Mouse (Mus musculus) heart, embryonic 10.5 days (tissue): ENCODE results near the gene Naif1. TPM values are rescaled to one million over a fixed set of nuclear protein-coding genes. Genes with fewer than 3 reads are reported as not detected.
A peak's percentile ranks its signal among the peaks of the same experiment; 100 is the strongest.
"Not testable (repeated sequence)": the region's sequence is repeated elsewhere in the genome, so short reads cannot be mapped to it uniquely, and the experiment has no call there.

Experiments
- DNase-seq: peaks from one replicate; pipeline ENCODE4 v3.0.0-alpha.2; 2017; ENCODE audit warnings: low spot score
- H3K27ac ChIP-seq: fragments of 300-500 bp; sonication (generic); 2 replicates; pipeline ENCODE4 v1.5.1; 2016; ENCODE audit warnings: mild to moderate bottlenecking
- H3K27me3 ChIP-seq: fragments of 300-500 bp; sonication (generic); 2 replicates; pipeline ENCODE4 v1.6.1; 2016; ENCODE audit warnings: mild to moderate bottlenecking; ENCODE audit not compliant: poor library complexity, insufficient read depth, severe bottlenecking
- H3K36me3 ChIP-seq: fragments of 300-500 bp; sonication (generic); 2 replicates; pipeline ENCODE4 v1.6.1; 2016; ENCODE audit warnings: mild to moderate bottlenecking, moderate library complexity
- H3K4me1 ChIP-seq: fragments of 300-500 bp; sonication (generic); 2 replicates; pipeline ENCODE4 v1.6.1; 2016; ENCODE audit warnings: mild to moderate bottlenecking
- H3K4me3 ChIP-seq: fragments of 300-500 bp; sonication (generic); 2 replicates; pipeline ENCODE4 v1.5.1; 2016; ENCODE audit warnings: mild to moderate bottlenecking, moderate library complexity
- H3K9me3 ChIP-seq: fragments of 300-500 bp; sonication (generic); 2 replicates; pipeline ENCODE4 v1.6.1; 2016; ENCODE audit warnings: mild to moderate bottlenecking, moderate library complexity
- WGBS: fragments of 180-500 bp; shearing (Covaris S2); methylation state at CpG from one replicate; pipeline ENCODE4 v1.1.7; 2016; 5-methylcytosine and 5-hydroxymethylcytosine counted together
- polyA plus RNA-seq: library from polyadenylated mRNA; unstranded; fragments of >200 nt; fragmentation: Nextera tagmentation; extraction: Ambion mirVana; gene quantifications from 2 replicates; pipeline ENCODE4 v1.2.1, GENCODE M21; 2016

Gene Naif1
- polyA plus RNA-seq, 1 experiment from 2014 or later = 5.5 TPM

DNA sequence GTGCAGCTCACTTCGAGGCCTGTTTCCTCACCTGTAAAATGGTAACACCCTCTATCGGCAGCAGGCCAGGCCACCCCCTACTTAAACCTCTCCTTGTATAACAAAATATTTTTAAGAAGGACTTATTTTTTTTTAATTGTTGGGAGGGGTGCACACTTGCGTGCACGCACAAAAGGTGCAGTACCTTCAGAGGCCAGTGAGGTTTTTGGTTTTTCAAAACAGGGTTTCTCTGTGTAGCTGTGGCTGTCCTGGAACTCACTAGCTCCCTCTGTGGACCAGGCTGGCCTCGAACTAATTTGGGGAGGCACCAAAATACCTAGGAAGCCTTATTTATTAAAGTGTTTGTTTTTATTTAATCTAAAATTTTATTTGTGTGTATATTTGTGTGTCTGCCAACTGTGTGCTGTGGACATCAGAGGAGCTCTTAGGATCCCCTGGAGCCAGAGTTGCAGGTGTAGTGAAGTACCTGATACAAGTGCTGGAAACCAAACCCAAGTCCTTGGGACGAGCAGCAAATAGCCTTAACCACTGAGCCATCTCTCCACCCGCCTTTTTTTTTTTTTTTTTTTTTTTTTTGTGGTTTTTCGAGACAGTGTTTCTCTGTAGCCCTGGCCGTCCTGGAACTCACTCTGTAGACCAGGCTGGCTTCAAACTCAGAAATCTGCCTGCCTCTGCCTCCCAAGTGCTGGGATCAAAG lies 33.1 kb downstream of the Naif1 start:
- Histone ChIP-seq H3K9me3 (no peaks in the 10 kb centered on the region; the same call in 1 of the 2 replicates), H3K36me3 (no peaks in the 10 kb centered on the region), H3K4me1 (peaks cover 11% of the 10 kb centered on the region), H3K27ac (no peak overlapping the region), H3K4me3 (no peak overlapping the region), H3K27me3 (no peaks in the 10 kb centered on the region)
- no peak for DNase-seq
- WGBS = 68% methylated on average over 9 of the region's 9 CpGs

DNA sequence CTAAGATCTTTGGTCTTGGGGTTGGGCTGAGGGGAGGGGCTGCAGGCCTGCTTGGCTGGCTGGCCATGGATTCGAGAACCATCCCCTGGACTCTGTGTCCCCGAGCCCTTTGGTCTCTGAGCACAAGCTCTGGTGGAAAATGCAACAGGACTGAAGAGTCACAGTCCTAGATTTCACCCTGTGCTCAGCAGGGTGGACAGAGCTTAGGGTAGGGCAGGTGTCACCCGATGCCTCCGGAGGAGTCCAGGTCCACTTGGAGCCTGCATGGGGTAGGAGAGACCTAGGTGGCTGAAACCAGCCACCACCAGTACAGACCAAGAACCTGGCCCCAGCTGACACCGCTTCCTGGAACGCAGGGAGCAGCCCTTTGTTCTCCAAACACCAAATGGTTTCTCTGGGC lies 34.7 kb downstream of the Naif1 start:
- Histone ChIP-seq H3K27ac (no peak overlapping the region; the same call in 1 of the 2 replicates), H3K36me3 (no peaks in the 10 kb centered on the region), H3K4me3 (no peak overlapping the region), H3K9me3 (no peaks in the 10 kb centered on the region), H3K4me1 (peaks cover 11% of the 10 kb centered on the region), H3K27me3 (no peaks in the 10 kb centered on the region)
- no peak for DNase-seq
- WGBS = 75% methylated on average over 6 of the region's 6 CpGs

DNA sequence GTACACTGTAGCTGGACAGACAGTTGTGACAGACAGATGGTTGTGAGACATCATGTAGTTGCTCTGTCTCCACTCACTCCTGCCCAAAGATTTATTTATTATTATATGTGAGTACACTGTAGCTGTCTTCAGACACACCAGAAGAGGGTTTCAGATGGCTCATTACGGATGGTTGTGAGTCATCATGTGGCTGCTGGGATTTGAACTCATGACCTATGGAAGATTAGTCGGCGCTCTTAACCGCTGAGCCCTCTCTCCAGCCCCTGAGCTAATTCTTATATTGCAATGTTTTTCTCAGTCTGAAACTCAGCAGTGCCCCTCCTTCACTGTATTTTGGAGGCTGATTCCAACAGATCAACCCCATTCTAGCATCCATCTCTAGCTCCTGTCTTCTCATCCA lies 35.5 kb downstream of the Naif1 start:
- WGBS = 84% methylated on average over 4 of the region's 4 CpGs
- no peaks in the 10 kb centered on the region for H3K27me3 ChIP-seq
- H3K27ac ChIP-seq = no peak overlapping the region
- H3K4me1 ChIP-seq = peaks cover 11% of the 10 kb centered on the region
- no peaks in the 10 kb centered on the region for H3K36me3 ChIP-seq
- no peaks in the 10 kb centered on the region for H3K9me3 ChIP-seq
- H3K4me3 ChIP-seq = no peak overlapping the region
- no peak for DNase-seq

DNA sequence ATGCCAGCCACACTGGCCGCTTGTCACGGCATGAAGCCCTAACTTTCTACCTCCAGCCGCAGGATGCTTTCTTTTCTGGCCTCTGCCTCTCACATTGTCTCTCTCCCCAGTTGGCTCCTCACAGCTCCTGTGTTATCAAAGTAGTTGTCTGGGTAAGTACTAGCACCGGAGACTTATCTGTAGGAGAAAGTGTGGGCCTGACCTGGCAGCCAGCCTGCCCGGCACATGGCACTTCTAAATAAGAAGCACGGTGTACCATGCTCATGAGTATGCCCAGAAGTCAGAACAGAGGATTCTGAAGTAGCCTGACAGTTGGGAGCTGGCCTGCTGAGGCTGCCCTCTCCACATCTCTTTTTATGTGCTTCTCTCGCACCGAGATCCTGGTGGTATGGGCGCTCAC lies 35.9 kb downstream of the Naif1 start:
- peak overlapping the region; percentile 56; the same call in 1 of the 2 replicates for H3K27ac ChIP-seq
- H3K4me3 ChIP-seq = no peak overlapping the region
- H3K4me1 ChIP-seq = peaks cover 11% of the 10 kb centered on the region
- H3K36me3 ChIP-seq = no peaks in the 10 kb centered on the region
- no peaks in the 10 kb centered on the region for H3K27me3 ChIP-seq
- H3K9me3 ChIP-seq = no peaks in the 10 kb centered on the region
- DNase-seq = no peak
- 60% methylated on average over 9 of the region's 9 CpGs for WGBS

DNA sequence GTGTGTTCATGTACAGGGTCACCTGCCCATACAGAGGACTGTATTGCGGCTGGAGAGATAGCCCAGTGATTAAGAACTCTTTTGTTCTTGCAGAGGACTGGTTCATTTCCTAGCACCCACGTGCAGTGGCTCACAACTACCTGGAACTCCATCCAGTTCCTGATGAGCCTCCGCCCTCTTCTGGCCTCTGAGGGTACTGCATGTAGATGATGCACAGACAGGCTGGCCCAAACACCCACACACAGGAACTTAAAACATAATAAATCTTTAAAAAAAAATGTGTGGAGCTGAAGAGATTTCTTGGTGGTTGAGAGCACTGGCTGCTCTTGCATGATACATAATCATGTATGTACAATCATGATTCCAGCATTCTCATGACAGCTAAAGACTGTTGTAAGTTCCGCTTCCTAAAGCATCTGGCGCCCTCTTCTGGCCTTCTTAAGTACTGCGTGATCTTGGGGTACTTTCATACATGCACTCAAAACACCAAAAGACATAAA lies 36.9 kb downstream of the Naif1 start:
- peak; percentile 92 for DNase-seq
- Histone ChIP-seq H3K27me3 (no peaks in the 10 kb centered on the region), H3K4me1 (peaks cover 11% of the 10 kb centered on the region), H3K27ac (peak overlapping the region; percentile 56), H3K36me3 (no peaks in the 10 kb centered on the region), H3K9me3 (no peaks in the 10 kb centered on the region), H3K4me3 (no peak overlapping the region)
- 6% methylated on average over 6 of the region's 6 CpGs for whole genome bisulfite sequencing

DNA sequence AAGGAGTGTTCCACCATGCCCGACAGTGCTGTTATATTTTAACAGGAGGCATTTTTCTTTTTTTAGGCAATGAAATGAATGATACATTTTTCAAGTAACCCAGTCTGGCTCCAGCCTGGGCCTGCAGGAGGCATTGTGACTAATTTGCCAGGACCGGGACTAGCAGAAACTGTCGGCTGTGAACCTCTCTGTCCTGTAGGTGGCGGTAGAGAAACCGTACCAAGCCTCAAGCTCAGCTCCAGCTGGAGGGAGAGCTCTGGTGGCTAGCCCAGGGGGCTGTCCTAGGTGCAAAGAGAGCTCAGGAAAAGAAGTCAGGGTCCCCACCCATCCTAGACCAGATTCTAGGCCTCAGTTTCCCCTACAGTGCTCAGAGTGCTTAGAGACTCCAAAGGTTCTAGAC lies 38.4 kb downstream of the Naif1 start:
- DNase-seq = peak; percentile 87
- Histone ChIP-seq H3K4me1 (peaks cover 11% of the 10 kb centered on the region), H3K36me3 (no peaks in the 10 kb centered on the region), H3K9me3 (no peaks in the 10 kb centered on the region), H3K27me3 (no peaks in the 10 kb centered on the region), H3K4me3 (no peak overlapping the region), H3K27ac (0 out of 2 replicates have a peak overlapping the region, but pooled peaks have one; percentile 9)
- 0% methylated on average over 5 of the region's 5 CpGs for WGBS

DNA sequence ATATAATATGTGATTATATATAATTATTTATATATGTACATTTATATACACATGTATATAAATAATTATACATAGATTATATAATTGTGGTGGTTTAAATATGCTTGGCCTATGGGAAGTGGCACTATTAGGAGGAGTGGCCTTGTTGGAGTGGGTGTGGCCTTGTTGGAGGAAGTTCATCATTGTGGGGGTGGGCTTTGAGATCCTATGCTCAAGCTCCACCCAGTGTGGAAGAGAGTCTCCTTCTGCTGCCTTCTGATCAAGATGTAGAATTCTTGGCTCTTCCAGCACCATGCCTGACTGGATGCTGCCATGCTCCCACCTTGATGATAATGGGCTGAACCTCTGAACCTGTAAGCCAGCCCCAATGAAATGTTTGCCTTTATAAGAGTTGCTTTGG lies 40.5 kb downstream of the Naif1 start:
- H3K9me3 ChIP-seq, H3K4me3 ChIP-seq, H3K36me3 ChIP-seq, H3K27ac ChIP-seq, DNase-seq, H3K27me3 ChIP-seq: not testable (repeated sequence)
- peaks cover 22% of the 10 kb centered on the region for H3K4me1 ChIP-seq

DNA sequence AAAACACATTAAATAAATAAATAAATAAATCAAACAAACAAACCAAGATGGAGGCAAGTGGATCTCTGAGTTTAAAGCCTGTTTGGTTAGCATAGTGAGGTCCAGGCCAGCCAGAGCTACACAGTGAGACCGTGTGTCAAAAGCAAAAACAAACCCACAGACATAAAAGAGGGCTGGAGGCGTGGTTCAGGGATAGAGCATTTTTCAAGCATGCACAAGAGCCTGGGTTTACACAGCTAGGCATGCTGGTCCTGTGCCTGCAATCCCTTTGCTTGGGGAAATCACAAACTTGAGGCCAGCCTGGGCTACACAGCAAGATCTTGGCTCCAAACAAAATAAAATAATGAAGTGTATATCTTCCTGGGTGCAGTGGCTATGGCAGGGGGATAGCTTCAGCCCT lies 42.4 kb downstream of the Naif1 start:
- no peak for DNase-seq
- H3K4me3 ChIP-seq = no peak overlapping the region
- WGBS = 77% methylated on average over 2 of the region's 2 CpGs
- H3K27ac ChIP-seq = no peak overlapping the region
- H3K36me3 ChIP-seq = no peaks in the 10 kb centered on the region
- no peaks in the 10 kb centered on the region for H3K9me3 ChIP-seq
- no peaks in the 10 kb centered on the region for H3K27me3 ChIP-seq
- H3K4me1 ChIP-seq = peaks cover 12% of the 10 kb centered on the region

DNA sequence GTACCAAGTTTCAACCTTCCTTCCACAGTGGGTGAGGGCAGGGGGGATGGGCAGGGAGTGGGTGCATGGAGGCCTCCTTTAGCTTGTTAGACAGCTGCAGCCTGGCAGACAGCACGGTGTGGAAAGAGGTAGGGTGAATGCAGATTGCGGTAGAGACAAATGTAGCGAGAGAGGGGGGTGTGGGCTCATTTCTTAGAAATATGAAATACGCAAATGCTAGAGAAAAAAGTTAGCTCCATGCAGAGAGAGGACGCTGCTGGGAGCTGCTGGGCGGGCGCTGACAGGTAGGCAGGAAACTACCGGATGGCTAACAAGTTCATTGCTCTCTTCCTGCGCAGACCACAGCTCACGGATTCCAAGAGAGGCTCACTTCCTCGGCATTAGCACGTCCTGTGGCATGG lies 43.0 kb downstream of the Naif1 start:
- Histone ChIP-seq H3K36me3 (no peaks in the 10 kb centered on the region), H3K27me3 (no peaks in the 10 kb centered on the region), H3K4me3 (no peak overlapping the region), H3K27ac (no peak overlapping the region), H3K4me1 (peaks cover 12% of the 10 kb centered on the region), H3K9me3 (no peaks in the 10 kb centered on the region)
- DNase-seq = no peak
- 71% methylated on average over 12 of the region's 12 CpGs for WGBS

DNA sequence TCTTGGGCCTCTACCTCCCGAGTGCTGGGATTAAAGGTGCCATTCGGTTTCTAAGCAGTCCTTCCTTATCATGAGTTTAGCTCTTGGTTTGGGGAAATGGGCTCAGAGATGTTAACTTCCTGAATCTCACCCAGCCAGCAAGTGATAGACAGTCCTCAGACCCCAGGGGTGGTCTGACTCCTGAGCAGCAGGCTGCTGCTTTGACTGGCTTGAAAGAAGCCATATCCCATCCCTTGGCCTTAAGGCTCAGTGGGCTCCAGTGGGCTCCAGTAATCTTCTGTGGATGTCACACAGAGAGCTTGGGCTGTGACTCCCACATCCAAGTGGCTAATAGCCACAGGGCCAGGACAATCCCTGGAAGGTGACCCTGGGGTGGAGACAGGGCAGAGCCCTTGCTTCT lies 44.3 kb downstream of the Naif1 start:
- no peaks in the 10 kb centered on the region for H3K27me3 ChIP-seq
- H3K4me3 ChIP-seq = no peak overlapping the region
- DNase-seq = no peak
- H3K27ac ChIP-seq = no peak overlapping the region
- H3K4me1 ChIP-seq = peaks cover 12% of the 10 kb centered on the region
- WGBS = 42% methylated on average over 2 of the region's 2 CpGs
- H3K9me3 ChIP-seq = no peaks in the 10 kb centered on the region
- no peaks in the 10 kb centered on the region for H3K36me3 ChIP-seq

DNA sequence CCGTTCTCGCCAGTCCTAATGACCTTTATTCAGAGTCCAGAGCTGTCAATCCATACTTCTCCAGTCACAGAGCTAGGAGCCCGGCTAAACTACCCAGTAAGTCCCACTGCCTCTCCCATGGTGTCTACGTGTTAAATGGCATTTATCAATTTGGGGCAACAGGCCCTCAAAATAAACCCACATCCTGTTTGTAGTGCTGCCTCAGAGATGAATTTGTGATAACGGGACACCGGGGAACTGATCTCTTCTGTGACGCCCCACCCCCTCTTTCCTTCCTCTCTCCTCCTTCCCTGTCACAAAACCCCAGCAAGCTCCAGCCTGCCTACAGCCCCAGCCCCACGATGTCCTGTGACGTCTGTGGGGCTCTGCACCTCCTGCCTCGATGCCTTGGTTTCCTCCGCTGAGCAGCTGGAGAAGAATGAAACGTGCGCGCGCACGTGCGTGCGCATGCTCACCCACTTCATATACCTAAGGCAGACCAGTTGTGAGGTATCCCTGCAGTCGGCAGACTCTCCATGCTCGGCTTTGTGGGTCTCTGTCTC lies 45.0 kb downstream of the Naif1 start:
- H3K36me3 ChIP-seq = no peaks in the 10 kb centered on the region
- no peaks in the 10 kb centered on the region for H3K9me3 ChIP-seq
- 64% methylated on average over 20 of the region's 20 CpGs for WGBS
- H3K27ac ChIP-seq = peak overlapping the region; percentile 48
- H3K4me1 ChIP-seq = peaks cover 12% of the 10 kb centered on the region
- DNase-seq = no peak
- no peaks in the 10 kb centered on the region for H3K27me3 ChIP-seq
- H3K4me3 ChIP-seq = no peak overlapping the region

DNA sequence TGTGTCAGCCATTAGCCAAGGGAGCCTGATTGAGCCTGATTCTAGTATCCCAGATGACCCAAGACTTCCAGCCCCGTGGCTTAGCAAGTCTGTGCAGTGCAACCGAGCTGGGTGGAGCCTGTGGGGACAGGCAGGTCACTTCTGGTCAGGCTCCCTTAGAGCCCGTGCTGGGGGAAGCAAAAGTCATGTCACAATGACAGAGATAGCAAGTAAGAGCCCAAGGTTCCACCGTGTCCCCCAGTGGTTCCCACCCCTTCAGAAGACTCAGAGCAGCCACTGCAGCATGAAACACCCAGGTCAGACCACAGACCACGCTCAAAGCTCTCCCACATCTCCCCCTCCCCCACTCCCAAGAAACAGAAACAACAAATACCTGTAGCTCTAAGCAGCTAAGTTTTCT lies 45.9 kb downstream of the Naif1 start:
- Histone ChIP-seq H3K4me3 (no peak overlapping the region), H3K9me3 (no peaks in the 10 kb centered on the region), H3K36me3 (no peaks in the 10 kb centered on the region), H3K27me3 (no peaks in the 10 kb centered on the region), H3K27ac (peak overlapping the region; percentile 48; the same call in 1 of the 2 replicates), H3K4me1 (peaks cover 13% of the 10 kb centered on the region)
- DNase-seq = no peak
- whole genome bisulfite sequencing = 55% methylated on average over 5 of the region's 5 CpGs

DNA sequence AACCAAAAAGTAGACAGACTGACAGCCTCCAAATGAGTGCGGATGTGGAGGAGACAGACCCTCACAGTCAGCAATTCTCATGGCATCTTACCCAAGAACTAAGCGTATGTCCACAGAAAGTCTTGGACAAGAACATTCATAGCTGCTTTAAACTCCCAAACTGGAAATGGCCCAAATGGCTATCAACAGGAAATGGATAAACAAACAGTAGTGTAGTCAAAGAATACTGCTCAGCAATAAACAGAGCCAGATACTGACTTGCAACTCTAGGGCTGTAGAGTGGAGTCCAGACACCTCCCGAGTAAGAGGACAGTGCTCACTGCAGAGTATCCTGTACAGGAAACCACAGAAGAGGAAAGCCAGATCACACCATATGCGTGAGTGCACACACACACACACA lies 49.1 kb downstream of the Naif1 start:
- Histone ChIP-seq H3K9me3 (no peaks in the 10 kb centered on the region), H3K27me3 (no peaks in the 10 kb centered on the region), H3K4me1 (peaks cover 22% of the 10 kb centered on the region), H3K27ac (no peak overlapping the region), H3K36me3 (no peaks in the 10 kb centered on the region), H3K4me3 (no peak overlapping the region)
- no peak for DNase-seq
- WGBS = 75% methylated on average over 4 of the region's 4 CpGs
